Mouse (Mus musculus) CH12.LX (cell line): ENCODE measurements around the gene Dapk1. TPM values are rescaled to one million over a fixed set of nuclear protein-coding genes. Genes with fewer than 3 reads are reported as not detected.

Source experiments
- DNase-seq: peaks from one replicate; pipeline ENCODE4 v3.0.0-alpha.2; 2013; ENCODE audit errors: extremely low read depth
- H3K27ac ChIP-seq: 2 replicates; pipeline ENCODE4 v1.5.1; 2012; ENCODE audit warnings: low read depth, mild to moderate bottlenecking, control low read depth, moderate library complexity; ENCODE audit not compliant: insufficient read depth
- H3K27me3 ChIP-seq: replicated peaks from 2 replicates; pipeline ENCODE3; 2012; ENCODE audit warnings: inconsistent platforms
- H3K36me3 ChIP-seq, 2 experiments: replicated peaks in 1 of 2; 2 replicates each; pipeline versions ENCODE3 to v1.6.1; 2012; ENCODE audit warnings: inconsistent platforms in 1 of 2, low read length in 1 of 2, mild to moderate bottlenecking in 1 of 2, mixed read lengths in 1 of 2, moderate library complexity in 1 of 2; ENCODE audit not compliant: control insufficient read depth in 1 of 2, insufficient read depth in 1 of 2
- H3K4me1 ChIP-seq, 2 experiments: 2 replicates each; pipeline ENCODE4 v1.6.1; 2012; ENCODE audit warnings: inconsistent platforms in 1 of 2, moderate library complexity in 1 of 2; ENCODE audit not compliant: insufficient read depth in 2 of 2, control insufficient read depth in 1 of 2
- H3K4me2 ChIP-seq: 2 replicates; pipeline ENCODE4 v1.6.1; 2012; ENCODE audit warnings: low read depth, mild to moderate bottlenecking, control low read depth; ENCODE audit not compliant: poor library complexity, insufficient read depth, severe bottlenecking
- H3K4me3 ChIP-seq, 3 experiments: fragments of 150-350 bp in 1 of 3; sonication (generic) in 1 of 3; replicated peaks in 1 of 3; 2 replicates each; pipeline versions ENCODE3 to v1.5.1; 2011 to 2012; ENCODE audit warnings: low read depth in 2 of 3, low read length in 2 of 3, mild to moderate bottlenecking in 2 of 3, moderate library complexity in 2 of 3, control low read depth in 1 of 3, improper control_type of control experiment in 1 of 3, inconsistent platforms in 1 of 3, mixed read lengths in 1 of 3; ENCODE audit not compliant: poor library complexity in 1 of 3
- H3K79me2 ChIP-seq: replicated peaks from 2 replicates; pipeline ENCODE4 v1.6.1; 2012; ENCODE audit warnings: mild to moderate bottlenecking, moderate library complexity; ENCODE audit not compliant: control insufficient read depth, poor library complexity, insufficient read depth, severe bottlenecking; ENCODE audit errors: extremely low read depth
- H3K9ac ChIP-seq: 2 replicates; pipeline ENCODE4 v1.6.1; 2012; ENCODE audit warnings: low read depth, mild to moderate bottlenecking, control low read depth, moderate library complexity; ENCODE audit not compliant: insufficient read depth
- H3K9me3 ChIP-seq: replicated peaks from 2 replicates; pipeline ENCODE3; 2012; ENCODE audit warnings: low read length, inconsistent platforms, mixed read lengths
- BHLHE40 ChIP-seq: IDR thresholded peaks from 2 replicates; pipeline ENCODE4 v1.6.1; 2011; ENCODE audit warnings: mild to moderate bottlenecking, low read depth, low read length, improper control_type of control experiment
- CHD1 ChIP-seq: IDR thresholded peaks from 2 replicates; pipeline ENCODE4 v1.6.1; 2012; ENCODE audit warnings: low read depth, low read length, improper control_type of control experiment, inconsistent platforms
- CHD2 ChIP-seq: IDR thresholded peaks from 2 replicates; pipeline ENCODE4 v1.6.1; 2011; ENCODE audit warnings: low read length, improper control_type of control experiment
- CTCF ChIP-seq, 2 experiments: IDR thresholded peaks in 1 of 2; conservative IDR thresholded peaks in 1 of 2; 2 replicates each; pipeline ENCODE4 v1.5.1; 2011 to 2012; ENCODE audit warnings: low read depth in 2 of 2, low read length in 2 of 2, improper control_type of control experiment in 1 of 2, inconsistent platforms in 1 of 2, mild to moderate bottlenecking in 1 of 2, moderate library complexity in 1 of 2
- E2F4 ChIP-seq: IDR thresholded peaks from 2 replicates; pipeline ENCODE4 v1.6.1; 2011; ENCODE audit warnings: low read depth, low read length, improper control_type of control experiment; ENCODE audit not compliant: insufficient replicate concordance
- ETS1 ChIP-seq: conservative IDR thresholded peaks from 2 replicates; pipeline ENCODE4 v1.6.1; 2012; ENCODE audit warnings: low read depth, mild to moderate bottlenecking, inconsistent platforms, low read length, improper control_type of control experiment, moderate library complexity
- JUN ChIP-seq: IDR thresholded peaks from 2 replicates; pipeline ENCODE4 v1.6.1; 2011; ENCODE audit warnings: low read depth, mild to moderate bottlenecking, low read length, improper control_type of control experiment, moderate library complexity; ENCODE audit not compliant: insufficient read depth
- JUND ChIP-seq: conservative IDR thresholded peaks from 2 replicates; pipeline ENCODE4 v1.6.1; 2011; ENCODE audit warnings: low read depth, low read length, improper control_type of control experiment
- KAT2A ChIP-seq: IDR thresholded peaks from 2 replicates; pipeline ENCODE4 v1.6.1; 2012; ENCODE audit warnings: low read length, improper control_type of control experiment, inconsistent platforms; ENCODE audit not compliant: insufficient replicate concordance
- MAX ChIP-seq: IDR thresholded peaks from 2 replicates; pipeline ENCODE4 v1.6.1; 2011; ENCODE audit warnings: low read length, improper control_type of control experiment
- MXI1 ChIP-seq: IDR thresholded peaks from 2 replicates; pipeline ENCODE4 v1.6.1; 2011; ENCODE audit warnings: mild to moderate bottlenecking, low read depth, low read length, improper control_type of control experiment
- NRF1 ChIP-seq: IDR thresholded peaks from 2 replicates; pipeline ENCODE4 v1.6.1; 2014; ENCODE audit warnings: low read depth, mild to moderate bottlenecking, inconsistent platforms, low read length, improper control_type of control experiment, moderate library complexity
- PAX5 ChIP-seq: IDR thresholded peaks from 2 replicates; pipeline ENCODE4 v1.6.1; 2012; ENCODE audit warnings: low read length, inconsistent platforms, mixed read lengths
- POLR2A ChIP-seq: IDR thresholded peaks from 2 replicates; pipeline ENCODE4 v1.6.1; 2011; ENCODE audit warnings: low read depth, mild to moderate bottlenecking, improper control_type of control experiment, low read length
- TCF12 ChIP-seq: IDR thresholded peaks from 2 replicates; pipeline ENCODE4 v1.6.1; 2014; ENCODE audit warnings: low read depth, mild to moderate bottlenecking, inconsistent platforms, low read length, improper control_type of control experiment
- UBTF ChIP-seq: IDR thresholded peaks from 2 replicates; pipeline ENCODE4 v1.6.1; 2012; ENCODE audit warnings: low read depth, mild to moderate bottlenecking, inconsistent platforms, low read length, improper control_type of control experiment, moderate library complexity
- USF1 ChIP-seq: IDR thresholded peaks from 2 replicates; pipeline ENCODE4 v1.6.1; 2014; ENCODE audit warnings: low read depth, mild to moderate bottlenecking, inconsistent platforms, low read length, improper control_type of control experiment
- USF2 ChIP-seq: conservative IDR thresholded peaks from 2 replicates; pipeline ENCODE4 v1.6.1; 2011; ENCODE audit warnings: low read depth, low read length, improper control_type of control experiment
- ZC3H11A ChIP-seq: IDR thresholded peaks from 2 replicates; pipeline ENCODE4 v1.6.1; 2012; ENCODE audit warnings: low read depth, mild to moderate bottlenecking, inconsistent platforms, low read length, improper control_type of control experiment
- dilution Hi-C: fragments of 300-500 bp; cut with MboI; formaldehyde crosslinking; loops from 2 replicates; pipeline ENCODE4 v1.14.3; 2020; ENCODE audit warnings: low sequenced_read_pairs; ENCODE audit not compliant: extremely low pct_unique_long_range_greater_than_20kb, extremely low pct_ligation_motif_present
- in situ Hi-C: fragments of 300-500 bp; cut with MboI; formaldehyde crosslinking; loops from 3 replicates; pipeline ENCODE4 v1.14.3; 2019; ENCODE audit warnings: low sequenced_read_pairs, low pct_ligation_motif_present, low pct_unique_long_range_greater_than_20kb, mixed read lengths
- polyA plus RNA-seq: library from polyadenylated mRNA; unstranded; fragments of >175 nt; gene quantifications from 2 replicates; pipeline ENCODE4 v1.2.1, GENCODE M21; 2012; ENCODE audit warnings: low read depth; ENCODE audit not compliant: insufficient read length
- total RNA-seq, 2 experiments: library from RNA; depleted of rRNA; stranded (reverse); fragments of 300-350 nt in 1 of 2; fragments of >200 nt in 1 of 2; gene quantifications; 2 replicates each; pipeline ENCODE4 v1.2.3; 2012 to 2014

Dapk1 gene
- total and polyA plus RNA-seq, 3 experiments = not detected

- no peak for TF ChIP-seq BHLHE40
- no peak for TF ChIP-seq USF2
- Histone ChIP-seq H3K9me3 (peaks cover 81% of the 10 kb centered on the region), H3K27me3 (no peaks in the 10 kb centered on the region), H3K79me2 (no peaks in the 10 kb centered on the region), H3K4me3 (no peak overlapping the region), H3K36me3 (no peaks in the 10 kb centered on the region), H3K27ac (no peak overlapping the region), H3K4me2 (no peak overlapping the region), H3K4me1 (no peaks in the 10 kb centered on the region), H3K9ac (no peak overlapping the region)
- in situ Hi-C loops (no loop called here), dilution Hi-C loops (no loop called here)
- no peak for DNase-seq
Measured at GRCm38 (mm10) chr13:60757292-60757691, 155.5 kb downstream of the Dapk1 start.

GRCm38 (mm10) chr13:60759136-60759535 is 157.4 kb downstream of the Dapk1 start:
- Histone ChIP-seq H3K27ac (no peak overlapping the region), H3K4me2 (no peak overlapping the region), H3K36me3 (no peaks in the 10 kb centered on the region), H3K4me3 (no peak overlapping the region), H3K9me3 (peaks cover 73% of the 10 kb centered on the region), H3K9ac (no peak overlapping the region), H3K4me1 (no peaks in the 10 kb centered on the region), H3K27me3 (no peaks in the 10 kb centered on the region), H3K79me2 (no peaks in the 10 kb centered on the region)
- in situ Hi-C loops (no loop called here), dilution Hi-C loops (no loop called here)
- no peak for DNase-seq
- TF ChIP-seq PAX5 (no peak), ETS1 (no peak), TCF12 (no peak), MXI1 (no peak), JUN (no peak), USF1 (no peak), CHD2 (no peak), CHD1 (no peak), JUND (no peak)

DNA sequence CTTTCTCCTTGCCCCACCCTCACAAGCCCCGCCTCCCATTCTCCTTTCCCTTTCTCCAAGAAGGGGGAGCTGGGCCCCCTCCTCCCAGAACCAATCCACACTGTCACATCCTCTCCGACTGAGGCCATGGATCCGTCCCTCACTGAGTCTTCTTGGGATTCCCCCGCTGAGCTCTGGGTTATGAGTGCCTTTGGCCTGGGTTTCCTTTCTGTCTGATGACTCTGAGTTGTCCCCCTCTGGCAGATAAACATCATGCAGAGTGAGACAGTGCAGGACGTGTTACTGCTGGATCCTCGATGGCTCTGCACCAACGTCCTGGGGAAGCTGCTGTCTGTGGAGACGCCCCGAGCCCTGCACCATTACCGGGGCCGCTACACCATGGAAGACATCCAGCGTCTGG is 158.6 kb downstream of the Dapk1 start:
- H3K27ac ChIP-seq = no peak overlapping the region
- no peak overlapping the region for H3K9ac ChIP-seq
- no peaks in the 10 kb centered on the region for H3K27me3 ChIP-seq
- no peak for DNase-seq
- H3K4me3 ChIP-seq = no peak overlapping the region
- H3K9me3 ChIP-seq = peaks cover 68% of the 10 kb centered on the region
- no peaks in the 10 kb centered on the region for H3K79me2 ChIP-seq
- no peaks in the 10 kb centered on the region for H3K36me3 ChIP-seq
- TF ChIP-seq USF1 (no peak), MAX (no peak), JUND (no peak), NRF1 (no peak), E2F4 (no peak), KAT2A (no peak), ETS1 (no peak), POLR2A (no peak), CTCF (conservative IDR thresholded peaks at IDR 0.05 in 1 of 2, IDR thresholded peaks at IDR 0.05 in 1 of 2; ENCODE audit: low read depth in 2 of 2, low read length in 2 of 2) (no peak), UBTF (no peak), ZC3H11A (no peak)
- dilution Hi-C loops (no loop called here), in situ Hi-C loops (no loop called here)
- no peaks in the 10 kb centered on the region for H3K4me1 ChIP-seq
- H3K4me2 ChIP-seq = no peak overlapping the region
